Mouse (Mus musculus): ENCODE measurements around the gene Moap1.

- no peak for TF ChIP-seq USF1 (IDR thresholded peaks at IDR 0.05; ENCODE audit: low read depth, low read length)
- TF ChIP-seq TBP (IDR thresholded peaks at IDR 0.05; ENCODE audit: low read depth, low read length): no peak
- TF ChIP-seq MXI1 (IDR thresholded peaks at IDR 0.05; ENCODE audit: low read depth, low read length): no peak
- TF ChIP-seq CTCF (IDR thresholded peaks at IDR 0.05 in 2 of 3, conservative IDR thresholded peaks at IDR 0.05 in 1 of 3; ENCODE audit: control insufficient read depth in 1 of 3, insufficient read depth in 1 of 3, low read depth in 2 of 3, low read length in 3 of 3, poor library complexity in 1 of 3, severe bottlenecking in 1 of 3): no peak
- TF ChIP-seq POLR2A (IDR thresholded peaks at IDR 0.05; ENCODE audit: control insufficient read depth in 1 of 2, insufficient read depth in 1 of 2, low read depth in 1 of 2, low read length in 2 of 2, poor library complexity in 1 of 2): no peak
These were observed 46.7 kb downstream of the Moap1 start for GRCm38 (mm10) chr12:102696635-102697354.
